Mouse (Mus musculus): Measurements from ENCODE around the gene AY761184. TPM values are rescaled to one million over a fixed set of nuclear protein-coding genes. Genes with fewer than 3 reads are reported as not detected.
"Not testable (repeated sequence)": the region's sequence is repeated elsewhere in the genome, so short reads cannot be mapped to it uniquely, and the experiment has no call there.

AY761184 gene
- polyA plus RNA-seq (2015; fragmentation: Nextera tagmentation; extraction: Ambion mirVana) = not detected in 2 replicates

DNA sequence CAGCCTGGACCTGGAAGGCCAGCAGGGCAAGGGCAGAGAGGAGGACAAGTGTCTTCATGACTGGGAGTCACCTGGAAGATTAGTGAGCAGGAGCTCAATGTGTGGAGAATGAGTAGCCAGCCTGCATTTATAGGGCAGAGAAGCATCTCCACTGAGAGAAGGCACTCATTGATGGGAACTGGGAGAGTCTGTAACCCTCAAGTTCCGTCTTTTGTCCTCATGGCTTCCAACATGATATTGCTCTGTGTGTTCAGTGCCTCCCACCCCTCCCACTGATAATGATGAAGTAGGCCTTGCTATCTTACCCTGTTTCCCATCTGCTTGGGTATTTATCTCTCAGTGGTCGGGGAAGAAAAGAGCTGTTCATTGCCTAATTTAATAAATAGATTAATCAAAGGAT is at the start of gene AY761184:
Gene AY761184, minus strand, starts transcription at position 101 of the 400 bp plus-strand sequence.
- H3K4me1 ChIP-seq (ENCODE audit: control insufficient read depth, insufficient read depth, low read length); ATAC-seq (replicated peaks; ENCODE audit: extremely low read depth, insufficient read depth, low FRiP score); H3K27me3 ChIP-seq (ENCODE audit: control insufficient read depth, insufficient read depth, low read length); H3K36me3 ChIP-seq (ENCODE audit: control insufficient read depth, insufficient read depth); H3K27ac ChIP-seq (ENCODE audit: low read length); H3K9ac ChIP-seq (ENCODE audit: low read length); H3K4me3 ChIP-seq (ENCODE audit: low read length); H3K9me3 ChIP-seq (replicated peaks; ENCODE audit: control insufficient read depth, low read length); H3K4me2 ChIP-seq (ENCODE audit: low read depth, low read length): not testable (repeated sequence)
- 50% methylated on average over 2 of the region's 2 CpGs for WGBS

DNA sequence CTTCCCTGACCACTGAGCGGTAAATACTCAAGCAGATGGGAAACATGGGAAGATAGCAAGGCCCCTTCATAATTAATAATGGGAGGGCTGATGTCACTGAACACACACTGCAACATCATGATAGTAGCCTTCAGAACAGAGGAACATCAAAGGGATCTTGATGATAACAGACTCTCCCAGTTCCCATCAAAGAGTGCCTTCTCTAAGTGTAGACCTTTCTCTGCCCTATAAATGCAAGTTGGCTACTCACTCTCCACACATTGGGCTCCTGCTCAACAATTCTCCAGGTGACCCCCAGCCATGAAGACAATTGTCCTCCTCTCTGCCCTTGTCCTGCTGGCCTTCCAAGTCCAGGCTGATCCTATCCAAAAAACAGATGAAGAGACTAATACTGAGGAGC is 37.9 kb downstream of the AY761184 start, which contains the start of gene Defa34:
Gene Defa34, plus strand, starts transcription at position 301 of the 400 bp plus-strand sequence.
- ATAC-seq (replicated peaks; ENCODE audit: extremely low read depth, insufficient read depth, low FRiP score); H3K4me1 ChIP-seq (ENCODE audit: control insufficient read depth, insufficient read depth, low read length); H3K27me3 ChIP-seq (ENCODE audit: control insufficient read depth, insufficient read depth, low read length); H3K4me3 ChIP-seq (ENCODE audit: low read length); H3K4me2 ChIP-seq (ENCODE audit: low read depth, low read length); H3K36me3 ChIP-seq (ENCODE audit: control insufficient read depth, insufficient read depth); H3K27ac ChIP-seq (ENCODE audit: low read length); H3K9ac ChIP-seq (ENCODE audit: low read length); H3K9me3 ChIP-seq (replicated peaks; ENCODE audit: control insufficient read depth, low read length): not testable (repeated sequence)
- 40% methylated on average over 1 of the region's 1 CpGs for WGBS

DNA sequence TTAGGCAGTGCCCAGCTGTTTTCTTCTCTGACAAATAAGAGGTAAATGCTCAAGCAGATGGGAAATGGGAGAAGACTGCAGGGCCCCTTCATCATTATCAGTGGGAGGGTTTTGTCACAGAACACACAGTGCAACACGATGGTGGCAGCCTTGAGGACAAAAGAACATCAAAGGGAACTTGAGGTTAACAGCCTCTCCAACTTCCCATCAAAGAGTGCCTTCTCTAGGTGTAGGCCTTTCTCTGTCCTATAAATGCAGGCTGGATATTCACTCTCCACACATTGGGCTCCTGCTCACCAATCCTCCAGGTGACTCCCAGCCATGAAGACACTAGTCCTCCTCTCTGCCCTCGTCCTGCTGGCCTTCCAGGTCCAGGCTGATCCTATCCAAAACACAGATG is 48.0 kb downstream of the AY761184 start, which contains the start of gene Defa17:
Gene Defa17, plus strand, starts transcription at position 301 of the 400 bp plus-strand sequence.
- H3K36me3 ChIP-seq (ENCODE audit: control insufficient read depth, insufficient read depth); H3K27me3 ChIP-seq (ENCODE audit: control insufficient read depth, insufficient read depth, low read length); H3K9me3 ChIP-seq (replicated peaks; ENCODE audit: control insufficient read depth, low read length); H3K4me1 ChIP-seq (ENCODE audit: control insufficient read depth, insufficient read depth, low read length); H3K9ac ChIP-seq (ENCODE audit: low read length); H3K4me3 ChIP-seq (ENCODE audit: low read length); H3K27ac ChIP-seq (ENCODE audit: low read length); ATAC-seq (replicated peaks; ENCODE audit: extremely low read depth, insufficient read depth, low FRiP score); H3K4me2 ChIP-seq (ENCODE audit: low read depth, low read length): not testable (repeated sequence)
- no CpG with 5 or more reads among the region's 2 CpGs for WGBS

Other genes with a start within 250 kb of the AY761184 start
- 0.76 TPM in 1 of 2 replicates, not detected in the other for gene Gm7849, start 247.1 kb downstream of the AY761184 start, polyA plus RNA-seq (2015; fragmentation: Nextera tagmentation; extraction: Ambion mirVana)
- 1.7 TPM in 1 of 2 replicates, not detected in the other for gene Defa20, start 194.4 kb downstream of the AY761184 start, polyA plus RNA-seq (2015; fragmentation: Nextera tagmentation; extraction: Ambion mirVana)
- gene Defa32, start 174.6 kb downstream of the AY761184 start, polyA plus RNA-seq (2015; fragmentation: Nextera tagmentation; extraction: Ambion mirVana) = 1.0 TPM in 1 of 2 replicates, not detected in the other
- not detected in 2 replicates for gene Defa37, start 138.3 kb downstream of the AY761184 start, polyA plus RNA-seq (2015; fragmentation: Nextera tagmentation; extraction: Ambion mirVana)
- not detected in 2 replicates for gene Defa28, start 120.6 kb downstream of the AY761184 start, polyA plus RNA-seq (2015; fragmentation: Nextera tagmentation; extraction: Ambion mirVana)
- not detected in 2 replicates for gene Gm7861, start 109.1 kb downstream of the AY761184 start, polyA plus RNA-seq (2015; fragmentation: Nextera tagmentation; extraction: Ambion mirVana)
- gene Defa26, start 85.5 kb downstream of the AY761184 start, polyA plus RNA-seq (2015; fragmentation: Nextera tagmentation; extraction: Ambion mirVana) = not detected in 2 replicates
- gene Defa17, start 47.9 kb downstream of the AY761184 start, polyA plus RNA-seq (2015; fragmentation: Nextera tagmentation; extraction: Ambion mirVana) = 0.98 TPM in 1 of 2 replicates, not detected in the other
- not detected in 2 replicates for gene Defa34, start 37.8 kb downstream of the AY761184 start, polyA plus RNA-seq (2015; fragmentation: Nextera tagmentation; extraction: Ambion mirVana)
- 1.9 TPM in 1 of 2 replicates, not detected in the other for gene Defa24, start 30.8 kb upstream of the AY761184 start, polyA plus RNA-seq (2015; fragmentation: Nextera tagmentation; extraction: Ambion mirVana)
- gene Defb50, start 119.9 kb upstream of the AY761184 start, polyA plus RNA-seq (2015; fragmentation: Nextera tagmentation; extraction: Ambion mirVana) = not detected in 2 replicates
- gene Defb2, start 136.3 kb upstream of the AY761184 start, polyA plus RNA-seq (2015; fragmentation: Nextera tagmentation; extraction: Ambion mirVana) = not detected in 2 replicates
- not detected in 2 replicates for gene Defb10, start 155.3 kb upstream of the AY761184 start, polyA plus RNA-seq (2015; fragmentation: Nextera tagmentation; extraction: Ambion mirVana)
- not detected in 2 replicates for gene Defb9, start 181.8 kb upstream of the AY761184 start, polyA plus RNA-seq (2015; fragmentation: Nextera tagmentation; extraction: Ambion mirVana)
- not detected in 2 replicates for gene Defb11, start 202.8 kb upstream of the AY761184 start, polyA plus RNA-seq (2015; fragmentation: Nextera tagmentation; extraction: Ambion mirVana)
- gene Defb15, start 229.1 kb upstream of the AY761184 start, polyA plus RNA-seq (2015; fragmentation: Nextera tagmentation; extraction: Ambion mirVana) = not detected in 2 replicates
- not detected in 2 replicates for gene Defb35, start 234.7 kb upstream of the AY761184 start, polyA plus RNA-seq (2015; fragmentation: Nextera tagmentation; extraction: Ambion mirVana)
- not detected in 2 replicates for gene Defb13, start 243.1 kb upstream of the AY761184 start, polyA plus RNA-seq (2015; fragmentation: Nextera tagmentation; extraction: Ambion mirVana)

Data from heart, embryonic 16.5 days (tissue).